Mouse (Mus musculus) CD4-positive, CD25-positive, alpha-beta regulatory T cell, adult 4 months (primary cell): ENCODE results near the gene Rhot2. TPM values are rescaled to one million over a fixed set of nuclear protein-coding genes. Genes with fewer than 3 reads are reported as not detected.
"Not testable (repeated sequence)": the region's sequence is repeated elsewhere in the genome, so short reads cannot be mapped to it uniquely, and the experiment has no call there.

Experiments
- ATAC-seq: one replicate; pipeline ENCODE4 v1.8.0; 2017
- polyA plus RNA-seq, 2 experiments: library from polyadenylated mRNA; unstranded; fragments of 100-300 nt; shearing (Covaris generic); gene quantifications; one replicate each; pipeline ENCODE4 v1.2.1; 2017

Gene Rhot2
- polyA plus RNA-seq, 2 experiments from 2014 or later: 19.1 to 47.0 TPM

DNA sequence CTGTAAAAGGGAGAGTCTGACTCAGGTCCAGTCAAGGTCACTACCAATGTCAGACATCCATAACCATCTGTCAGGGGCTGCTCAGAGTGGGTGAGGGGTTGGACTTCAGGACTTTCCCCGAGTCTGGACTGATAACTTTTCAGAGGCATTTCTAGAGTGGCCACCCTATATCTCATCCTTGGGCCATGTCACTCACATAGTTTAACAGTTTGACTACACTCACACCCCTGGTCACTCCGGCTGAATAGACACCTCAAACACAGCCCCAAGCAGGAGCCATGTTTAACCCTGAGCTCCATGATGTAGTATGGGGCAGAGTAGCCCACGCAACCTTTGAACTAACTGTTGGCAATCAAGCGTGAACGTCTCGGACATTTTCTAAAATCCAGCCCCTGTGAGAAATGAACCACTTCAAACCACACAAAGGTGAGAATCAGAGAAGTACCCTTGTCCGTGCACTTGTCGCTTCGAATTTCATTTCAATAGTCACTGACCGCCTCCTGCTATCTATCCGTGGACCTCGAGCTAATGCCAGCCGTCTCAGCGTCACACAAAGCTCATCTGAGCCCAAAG, 29.6 kb upstream of the Rhot2 start:
- ATAC-seq: no peak

DNA sequence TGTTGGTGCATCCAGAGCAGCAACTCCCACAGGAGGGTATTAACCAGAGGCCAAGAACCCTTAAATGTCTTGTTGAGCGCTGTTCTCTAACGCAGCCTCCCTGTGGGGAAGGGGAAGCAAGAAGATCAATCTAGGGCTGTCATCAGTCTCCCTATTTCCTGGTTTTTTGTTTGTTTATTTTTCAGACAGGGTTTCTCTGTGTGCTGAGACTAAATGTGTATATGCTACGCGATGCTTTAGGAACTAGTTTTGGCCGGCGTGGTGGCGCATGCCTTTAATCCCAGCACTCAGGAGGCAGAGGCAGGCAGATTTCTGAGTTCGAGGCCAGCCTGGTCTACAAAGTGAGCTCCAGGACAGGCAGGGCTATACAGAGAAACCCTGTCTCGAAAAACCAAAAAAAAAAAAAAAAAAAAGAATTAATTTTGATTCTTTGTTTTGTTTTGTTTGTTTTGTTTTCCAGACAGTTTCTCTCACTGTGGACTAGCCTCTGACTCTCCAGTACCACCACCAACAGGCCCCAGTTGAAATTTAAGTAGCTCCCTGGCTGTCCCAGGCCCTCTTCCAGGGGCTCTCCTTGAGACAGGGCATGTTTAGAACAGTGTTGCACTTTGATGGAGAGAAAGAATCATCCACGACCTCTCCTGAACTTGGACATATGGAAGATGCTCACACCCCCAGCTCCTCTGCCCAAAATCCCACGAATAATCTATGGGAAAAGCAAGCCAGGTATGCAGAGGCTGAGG, 28.9 kb upstream of the Rhot2 start:
- ATAC-seq: no peak

DNA sequence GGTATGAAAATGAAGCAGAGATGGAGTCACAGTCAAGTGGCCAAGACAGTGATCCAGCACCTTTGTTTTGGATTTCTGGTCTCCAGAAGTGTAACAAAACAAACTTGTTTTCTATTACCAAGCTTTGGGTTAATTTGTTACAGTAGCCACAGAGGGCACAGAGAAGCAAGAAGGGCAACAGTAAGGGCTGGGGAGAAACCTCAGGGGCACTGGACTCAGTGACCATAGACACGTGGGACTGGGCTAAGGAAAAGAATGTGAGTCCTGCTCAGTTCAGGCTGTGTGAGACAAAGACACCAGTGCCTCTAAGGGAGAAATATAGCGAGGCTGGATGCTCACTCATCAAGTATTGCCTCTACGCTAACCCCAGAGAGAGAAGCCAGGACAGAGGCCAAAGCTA, 28.0 kb upstream of the Rhot2 start:
- no peak for ATAC-seq

DNA sequence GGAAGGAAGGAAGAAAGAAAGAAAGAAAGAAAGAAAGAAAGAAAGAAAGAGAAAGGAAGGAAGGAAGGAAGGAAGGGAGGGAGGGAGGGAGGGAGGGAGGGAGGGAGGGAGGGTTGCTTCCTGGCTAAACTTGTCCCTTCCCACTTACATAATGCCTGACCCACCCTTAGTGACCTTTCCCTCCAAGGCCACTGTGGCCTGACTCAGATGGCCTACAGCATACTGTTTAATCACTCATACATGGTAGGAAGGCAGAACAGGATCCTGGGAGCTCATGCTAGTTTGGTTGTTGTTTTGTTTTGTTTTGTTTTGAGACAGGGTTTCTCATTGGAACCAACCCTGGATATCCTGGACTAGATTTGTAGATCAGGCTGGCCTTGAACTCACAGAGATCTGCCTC, 26.9 kb upstream of the Rhot2 start:
- not testable (repeated sequence) for ATAC-seq

DNA sequence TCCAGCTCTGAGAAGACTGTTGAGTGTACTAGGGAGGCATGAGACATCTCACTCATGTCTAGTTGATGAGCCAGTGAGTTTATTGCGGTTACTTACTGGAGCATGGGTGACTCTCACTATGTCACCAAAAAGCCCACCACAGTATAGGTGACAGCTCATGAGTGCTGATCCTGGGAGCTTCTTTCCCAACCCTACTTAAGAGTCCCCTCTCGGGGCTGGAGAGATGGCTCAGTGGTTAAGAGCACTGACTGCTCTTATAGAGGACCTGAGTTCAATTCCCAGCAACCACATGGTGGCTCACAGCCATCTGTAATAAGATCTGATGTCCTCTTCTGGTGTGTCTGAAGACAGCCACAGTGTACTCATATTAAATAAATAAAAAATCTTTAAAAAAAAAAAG, 25.3 kb upstream of the Rhot2 start:
- ATAC-seq: no peak

DNA sequence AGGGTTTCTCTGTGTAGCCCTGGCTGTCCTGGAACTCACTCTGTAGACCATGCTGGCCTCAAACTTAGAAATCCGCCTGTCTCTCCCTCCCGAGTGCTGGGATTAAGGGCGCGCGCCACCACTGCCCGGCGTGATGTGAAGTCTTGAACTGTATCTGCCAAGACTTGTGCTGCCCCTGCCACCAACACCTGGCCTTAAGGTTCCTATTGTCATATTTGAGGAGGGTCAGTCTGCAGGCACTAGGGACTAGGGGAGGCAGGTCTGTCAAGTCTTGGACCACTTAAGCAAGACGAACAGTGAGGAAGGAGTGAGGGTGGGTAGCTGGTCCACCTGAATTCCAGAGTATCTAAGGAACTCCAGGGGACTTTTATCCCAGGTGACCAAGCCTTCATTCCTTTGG, 24.8 kb upstream of the Rhot2 start:
- ATAC-seq: no peak

DNA sequence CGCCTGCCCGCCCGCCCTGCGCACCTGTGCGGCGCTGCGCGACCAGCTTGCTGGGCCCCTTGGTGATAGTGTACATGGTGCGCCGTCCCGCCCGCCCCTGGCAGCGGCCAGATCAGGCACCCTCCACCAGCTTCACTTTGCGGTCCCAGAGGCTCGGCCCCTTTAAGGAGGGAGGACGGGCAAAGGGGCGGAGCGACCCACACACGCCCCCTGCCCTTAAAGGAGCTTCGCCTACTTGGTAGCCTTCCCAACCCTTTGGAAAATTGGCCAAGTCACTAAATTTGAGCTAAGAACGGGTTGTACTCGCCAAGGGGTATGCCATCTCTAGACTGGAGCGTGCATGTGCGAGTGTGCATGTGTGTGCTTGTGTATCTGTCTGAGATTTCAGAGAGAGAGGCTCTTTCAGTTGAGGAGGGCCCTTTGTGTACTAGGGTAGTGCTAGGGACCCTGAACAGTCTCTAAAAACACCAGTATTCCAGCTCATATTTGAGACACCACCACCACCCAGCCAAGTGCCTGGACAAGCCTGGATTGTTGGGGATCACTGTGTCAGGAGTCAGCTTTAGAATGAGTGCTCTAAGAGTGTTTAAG, 24.0 kb upstream of the Rhot2 start, which contains the start of gene Mcrip2:
TSS of gene Mcrip2 (minus strand) at position 164 of the 591 bp plus-strand sequence.
- peak; percentile 80 for ATAC-seq

DNA sequence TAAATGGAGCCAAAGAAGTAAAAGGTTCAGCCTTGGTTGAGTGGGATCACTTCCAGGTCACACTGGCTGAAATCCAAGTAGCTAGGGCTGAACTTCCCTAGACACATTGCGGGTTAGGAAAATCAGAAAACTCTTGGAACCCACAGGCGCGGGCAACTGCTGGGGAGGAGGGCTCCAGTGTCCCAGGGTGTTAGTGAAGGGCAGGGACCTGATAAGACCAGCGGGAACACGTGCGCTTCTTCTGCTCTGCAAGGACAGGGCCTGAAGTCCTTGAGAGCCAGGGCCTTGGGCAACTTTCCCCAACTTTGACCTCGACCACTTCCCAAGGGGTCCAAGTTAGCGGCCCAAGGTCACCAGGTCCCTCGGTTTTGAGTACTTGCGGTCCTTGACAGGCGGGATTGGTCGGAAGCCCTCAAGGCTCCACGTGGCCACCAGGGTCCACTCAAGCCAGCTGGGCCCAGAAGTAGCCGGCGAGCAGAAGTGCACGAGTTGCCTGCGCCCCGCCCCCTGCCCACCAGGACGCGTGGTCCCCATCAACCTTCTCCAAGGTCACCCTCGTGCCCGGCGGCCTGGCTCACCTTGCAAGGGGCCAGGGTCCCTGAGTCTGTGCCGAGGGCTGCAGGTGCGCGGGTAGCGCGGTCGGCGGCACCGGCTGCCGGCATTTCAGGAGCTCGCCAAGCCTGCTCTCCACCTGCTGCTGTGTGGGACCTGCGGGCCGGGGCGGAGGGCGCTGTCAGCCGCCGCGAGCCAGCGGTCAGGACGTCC, 23.4 kb upstream of the Rhot2 start:
- peak; percentile 22 for ATAC-seq

DNA sequence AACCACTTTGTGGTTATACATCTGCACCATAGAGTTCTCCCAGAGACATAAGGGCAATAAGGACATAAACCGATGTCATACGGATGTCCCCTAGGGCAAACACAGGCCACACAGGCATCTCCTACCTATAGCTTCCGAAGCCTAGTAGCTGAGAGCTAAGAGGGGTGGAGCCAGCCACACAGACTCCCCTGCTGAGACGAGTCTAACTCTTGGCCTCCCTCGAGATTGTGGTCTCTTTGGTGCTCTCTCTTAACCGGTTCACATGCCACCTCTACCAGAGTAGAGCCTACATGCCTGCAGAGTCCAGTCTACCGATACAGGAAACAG, 22.8 kb upstream of the Rhot2 start:
- ATAC-seq: peak; percentile 38

DNA sequence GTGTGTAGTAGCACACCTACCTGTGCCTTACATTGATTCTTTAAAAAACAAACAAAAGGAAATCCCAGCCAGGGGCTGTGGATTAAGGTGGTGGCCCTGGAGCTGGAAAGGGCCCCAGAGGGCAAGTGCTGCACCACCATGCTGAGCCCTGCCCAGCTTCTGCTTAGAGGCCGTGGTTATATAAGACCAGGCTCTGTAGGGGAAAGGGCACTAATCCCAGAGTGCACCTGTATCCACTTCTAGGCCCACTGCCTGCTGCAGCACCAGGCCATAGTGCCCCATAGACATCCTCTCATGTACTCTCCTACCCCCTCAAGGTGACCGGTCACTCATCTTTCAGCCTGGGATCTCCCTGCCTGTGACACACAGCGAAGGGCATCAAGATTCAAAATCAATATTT, 21.5 kb upstream of the Rhot2 start:
- ATAC-seq: no peak

DNA sequence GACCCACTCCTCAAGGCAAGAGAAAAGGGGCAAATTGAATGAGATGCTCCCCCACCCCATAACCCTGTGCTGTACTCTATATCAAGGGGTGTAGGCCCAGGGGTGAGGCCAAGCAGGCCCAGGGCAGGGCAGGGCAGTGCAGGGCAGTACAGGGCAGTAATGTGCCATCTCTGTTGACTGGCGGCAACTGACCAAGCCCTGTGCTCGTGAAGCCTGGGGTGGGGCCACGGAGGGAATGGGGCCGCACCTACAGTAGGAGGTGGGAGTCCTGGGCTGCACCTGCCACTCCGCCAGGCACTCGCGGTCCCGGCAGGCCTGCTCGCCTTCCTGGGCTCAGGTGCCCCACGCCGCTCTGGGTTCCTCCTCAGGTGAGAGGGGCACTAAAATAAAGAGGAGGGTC, 20.6 kb upstream of the Rhot2 start:
- ATAC-seq: no peak

DNA sequence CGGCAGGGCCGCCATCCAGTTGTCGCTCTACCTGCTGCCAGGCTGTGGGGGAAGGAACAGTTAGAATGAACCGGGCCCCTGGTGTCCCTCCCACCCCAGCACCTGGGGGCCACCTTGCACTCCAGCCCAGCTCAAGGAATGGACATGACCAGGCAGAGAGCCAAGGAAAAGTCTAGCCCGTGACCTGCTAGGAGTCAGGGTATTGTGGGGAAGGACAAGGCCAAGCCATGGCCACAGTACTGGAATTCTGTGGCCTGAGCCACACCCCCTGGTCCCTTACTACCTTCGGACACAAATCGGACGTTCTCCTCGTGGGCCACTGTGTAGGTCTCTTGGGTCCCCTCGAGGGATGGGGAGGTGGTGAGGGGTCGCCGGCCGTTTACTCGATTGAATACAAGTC, 19.7 kb upstream of the Rhot2 start:
- ATAC-seq: no peak

DNA sequence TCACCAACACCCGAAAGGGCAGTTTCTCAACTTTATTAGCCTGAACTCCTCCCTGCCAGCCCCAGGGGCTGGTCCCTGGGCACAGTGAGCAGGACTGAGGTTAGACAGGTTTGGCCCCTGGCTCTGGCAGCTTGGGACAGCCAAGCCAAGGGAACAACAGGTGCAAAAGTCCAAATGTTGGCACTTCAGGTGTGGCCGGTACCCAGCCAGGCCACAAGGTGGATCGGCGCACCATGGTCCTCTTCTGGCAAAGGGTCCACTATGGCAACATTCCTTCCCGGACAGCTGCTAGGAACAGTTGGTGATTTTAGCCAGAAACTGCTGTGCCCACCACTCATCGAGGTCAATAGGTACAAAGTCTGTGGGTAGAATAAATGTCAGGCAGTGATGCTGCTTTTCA, 19.0 kb upstream of the Rhot2 start:
- no peak for ATAC-seq

DNA sequence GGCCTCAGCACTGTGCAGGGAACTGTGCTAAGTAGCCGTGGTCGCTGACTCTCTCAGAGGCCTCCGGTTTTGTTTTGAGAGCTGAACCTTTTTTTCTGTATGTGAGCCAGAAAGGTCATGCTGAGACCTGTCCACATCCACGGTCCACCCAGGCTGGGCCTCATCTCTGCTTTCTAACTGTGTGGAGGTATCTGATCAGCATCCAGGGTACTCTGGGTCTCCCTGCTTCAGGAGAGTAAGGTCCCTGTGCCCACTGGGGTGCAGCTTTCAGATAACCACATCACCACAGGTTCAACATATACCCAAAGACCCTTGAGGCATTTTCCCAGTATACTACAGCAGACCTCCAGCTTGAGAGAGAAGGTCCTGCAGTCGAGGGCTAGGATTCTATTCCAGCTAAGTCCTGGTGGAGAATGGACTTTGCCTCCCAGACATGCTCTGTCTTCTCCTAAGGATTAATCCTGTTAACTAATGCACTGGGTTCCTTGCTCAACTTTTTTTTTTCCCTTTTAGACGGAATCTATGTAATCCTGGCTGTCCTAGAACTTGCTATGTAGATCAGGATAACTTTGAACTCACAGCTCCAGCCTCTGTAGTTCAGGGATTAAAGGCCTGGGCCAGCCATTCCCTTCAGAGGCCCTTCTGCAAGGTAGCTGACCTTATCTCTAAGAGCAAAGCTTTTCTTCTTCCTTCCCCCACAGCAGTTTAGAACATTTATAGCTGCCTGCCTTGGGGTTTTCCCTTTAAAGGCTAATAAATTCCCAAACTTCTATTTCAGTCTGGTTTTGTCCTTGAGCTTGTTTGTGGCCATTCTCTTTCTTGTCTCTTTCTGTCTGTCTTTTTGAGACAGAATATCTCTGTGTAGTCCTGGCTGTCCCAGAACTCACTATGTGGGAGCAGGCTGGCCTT, 17.3 kb upstream of the Rhot2 start:
- ATAC-seq: peak; percentile 9

DNA sequence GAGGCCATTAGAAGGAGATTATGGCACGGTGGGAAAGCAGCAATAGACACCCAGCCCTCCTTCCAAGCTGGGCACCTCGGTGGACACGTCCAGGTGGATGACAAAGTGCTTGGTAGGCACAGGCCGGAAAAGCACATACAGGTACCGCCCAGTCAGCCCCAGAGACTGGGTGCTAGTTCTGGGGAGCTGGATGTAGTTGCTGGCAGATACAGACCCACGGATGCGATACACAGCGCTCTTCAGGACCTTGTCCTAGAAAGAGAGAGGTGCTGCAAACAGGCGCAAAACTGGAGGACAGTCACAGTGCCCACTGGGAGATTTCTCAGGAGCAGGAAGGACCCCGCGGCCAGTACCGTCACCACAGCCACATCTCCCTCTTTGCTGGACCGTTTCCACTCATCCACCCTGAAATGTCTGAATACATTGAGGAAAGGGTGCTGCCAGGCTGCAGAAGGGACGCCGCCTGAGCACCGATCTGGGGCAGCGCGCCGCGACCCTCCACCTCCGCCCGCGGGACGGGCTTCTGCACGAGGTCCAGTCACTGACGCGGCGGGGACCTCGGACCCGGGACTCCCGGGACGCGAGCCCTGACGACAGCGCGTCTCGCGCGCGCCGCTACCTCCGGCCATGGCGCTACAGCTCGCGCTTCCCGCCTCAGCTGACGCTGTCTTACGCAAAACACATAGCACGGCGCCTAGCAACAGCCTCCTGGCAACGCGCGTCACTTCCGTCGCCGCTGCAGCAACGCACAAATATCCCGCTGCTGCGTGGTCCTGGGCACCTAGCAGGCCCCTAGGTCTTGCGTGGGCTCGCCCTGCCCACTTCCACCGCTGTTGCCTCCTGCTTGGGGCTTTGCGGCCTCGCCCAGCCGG, 16.4 kb upstream of the Rhot2 start, which contains the start of gene Wdr90:
TSS of gene Wdr90 (minus strand) at position 670 of the 872 bp plus-strand sequence.
- peak; percentile 99 for ATAC-seq

DNA sequence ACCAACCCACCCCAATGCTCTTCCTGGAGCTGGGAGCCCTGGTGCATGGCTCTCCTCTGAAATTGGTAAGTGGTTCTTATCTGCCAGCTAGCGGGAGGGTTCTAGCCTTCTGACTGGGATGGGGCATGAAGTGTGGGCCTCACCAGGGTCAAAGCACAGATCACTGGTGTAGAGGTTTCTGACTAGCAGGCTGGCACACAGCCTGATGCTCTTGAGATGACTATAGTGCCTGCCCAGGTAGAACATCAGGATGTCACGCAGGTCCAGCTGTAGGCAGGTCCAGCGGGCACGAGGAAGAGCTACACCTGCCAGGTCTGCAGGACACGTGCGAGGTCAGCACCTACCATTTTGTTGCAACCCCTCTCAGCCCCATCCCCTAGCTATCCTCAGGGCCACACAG, 15.6 kb upstream of the Rhot2 start:
- no peak for ATAC-seq

DNA sequence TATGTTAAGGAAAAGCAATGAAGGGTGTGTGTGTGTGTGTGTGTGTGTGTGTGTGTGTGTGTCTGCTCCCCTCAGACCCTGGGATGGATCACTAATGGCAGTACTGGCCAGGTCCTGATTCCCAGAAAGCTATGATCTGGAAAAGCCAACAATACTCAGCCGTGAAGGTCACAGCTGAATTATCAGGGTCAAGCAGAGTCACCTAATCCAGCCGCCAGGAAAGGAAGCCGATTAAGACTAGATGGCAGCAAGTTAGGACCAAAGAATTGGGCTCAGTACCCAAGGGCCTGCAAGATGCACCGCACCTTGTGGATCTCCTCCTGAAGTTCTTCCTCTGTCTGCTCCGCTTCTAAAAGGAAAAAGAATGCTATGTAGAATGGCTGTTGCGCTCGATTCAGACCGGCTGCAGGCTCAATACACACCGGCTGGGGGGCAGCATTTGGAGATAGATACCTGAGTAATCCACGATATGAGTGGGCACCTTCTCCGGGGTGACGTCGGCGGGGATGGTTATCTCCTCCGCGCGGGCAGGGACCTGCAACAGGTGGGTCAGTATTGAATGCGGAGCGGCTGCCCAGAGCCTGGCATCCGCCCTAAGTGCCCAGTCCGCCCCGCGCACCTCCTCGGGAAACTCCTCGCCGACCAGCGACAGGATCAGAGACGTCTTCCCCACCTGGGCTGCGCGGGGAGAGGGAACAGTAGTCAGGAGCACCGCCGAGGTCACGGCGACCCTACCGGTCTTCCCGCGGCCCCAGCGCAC, 835 bp downstream of the Rhot2 start:
- ATAC-seq: no peak

DNA sequence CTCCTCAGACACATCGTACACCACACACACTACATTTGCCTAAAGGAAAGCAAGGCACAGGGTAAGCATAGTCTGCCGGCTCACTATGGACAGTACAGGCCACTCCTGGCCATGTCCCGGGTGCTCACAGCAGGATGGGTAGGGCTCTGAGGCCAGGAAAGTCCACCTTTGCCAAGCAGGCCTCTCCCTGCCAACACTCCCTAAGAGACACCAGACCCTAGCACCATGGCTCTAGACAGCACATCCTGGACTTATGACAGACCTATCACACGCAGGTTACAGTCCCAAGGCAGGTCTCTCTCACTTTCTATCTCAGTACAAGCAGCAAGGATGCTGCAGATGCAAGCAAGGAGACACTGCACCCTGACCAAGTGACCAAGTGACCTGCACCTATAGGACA, 1.5 kb downstream of the Rhot2 start:
- no peak for ATAC-seq

DNA sequence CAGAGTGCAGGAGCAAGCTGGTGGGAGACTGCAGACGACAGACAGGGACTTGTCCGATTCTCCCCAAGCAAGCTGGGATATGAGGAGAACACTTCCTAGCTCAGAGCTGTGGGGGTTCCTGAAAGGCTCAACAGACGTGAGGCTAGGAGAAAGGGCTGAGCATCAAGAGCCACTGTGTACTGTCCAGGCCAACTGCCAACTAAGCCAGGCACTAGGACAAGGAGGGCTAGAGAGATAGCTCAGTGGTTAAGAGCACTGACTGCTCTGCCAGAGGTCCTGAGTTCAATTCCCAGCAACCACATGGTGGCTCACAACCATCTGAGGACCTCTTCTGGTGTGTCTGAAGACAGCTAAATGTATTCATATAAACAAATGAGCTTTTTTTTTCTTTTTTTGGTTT, 2.1 kb downstream of the Rhot2 start:
- ATAC-seq: no peak

DNA sequence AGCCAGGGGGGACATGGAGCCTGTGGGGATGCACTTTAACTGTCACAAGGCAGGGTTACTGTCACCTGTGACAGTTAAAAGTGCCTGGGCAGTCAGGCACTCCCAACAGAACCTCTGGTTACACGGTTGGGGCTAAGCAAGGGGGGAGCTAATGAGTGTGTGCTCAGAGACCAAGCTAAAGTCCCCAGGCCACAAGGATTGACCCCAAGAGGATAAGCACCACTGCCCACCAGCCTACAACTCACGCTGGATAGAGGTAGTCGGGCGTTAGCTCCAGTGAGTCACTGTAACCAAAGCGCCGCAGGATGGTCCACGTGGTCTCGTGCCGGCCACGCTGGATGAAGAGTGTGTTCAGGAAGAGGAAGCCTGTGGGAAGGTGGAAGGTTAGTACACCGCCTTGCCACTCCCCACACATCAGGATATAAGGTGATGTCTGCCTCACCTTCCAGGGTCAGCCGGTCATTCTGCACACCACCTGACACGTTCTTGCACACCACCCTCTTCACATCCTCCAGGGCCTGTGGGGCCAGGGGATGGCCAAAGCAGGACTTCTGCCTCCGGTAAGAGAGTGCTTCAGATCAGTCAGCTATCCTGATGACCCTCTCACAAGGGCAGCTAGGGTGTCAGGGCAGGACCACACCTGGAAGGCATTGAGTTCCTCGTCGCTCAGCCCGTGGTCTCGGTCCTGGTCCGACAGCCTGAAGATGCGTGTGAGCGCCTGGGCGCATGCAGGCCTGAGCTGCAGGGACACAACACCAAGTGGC, 3.4 kb downstream of the Rhot2 start, which contains the start of gene Gm20683:
TSS of gene Gm20683 (minus strand) at position 647 of the 764 bp plus-strand sequence.
- ATAC-seq: no peak
